Mouse (Mus musculus) gastrocnemius, adult 8-10 months (tissue): ENCODE data around the gene Krtap6-1. TPM values are rescaled to one million over a fixed set of nuclear protein-coding genes. Genes with fewer than 3 reads are reported as not detected.
"Not testable (repeated sequence)": the region's sequence is repeated elsewhere in the genome, so short reads cannot be mapped to it uniquely, and the experiment has no call there.

Experiments
- DNase-seq, 2 experiments: peaks; one replicate each; pipeline ENCODE4 v3.0.0; 2022; ENCODE audit warnings: low spot score in 2 of 2
- total RNA-seq, 4 experiments: library from RNA; stranded (reverse); gene quantifications; 2 replicates each; pipeline ENCODE4 v1.2.4; 2022

Gene Krtap6-1
- total RNA-seq: not detected

DNA sequence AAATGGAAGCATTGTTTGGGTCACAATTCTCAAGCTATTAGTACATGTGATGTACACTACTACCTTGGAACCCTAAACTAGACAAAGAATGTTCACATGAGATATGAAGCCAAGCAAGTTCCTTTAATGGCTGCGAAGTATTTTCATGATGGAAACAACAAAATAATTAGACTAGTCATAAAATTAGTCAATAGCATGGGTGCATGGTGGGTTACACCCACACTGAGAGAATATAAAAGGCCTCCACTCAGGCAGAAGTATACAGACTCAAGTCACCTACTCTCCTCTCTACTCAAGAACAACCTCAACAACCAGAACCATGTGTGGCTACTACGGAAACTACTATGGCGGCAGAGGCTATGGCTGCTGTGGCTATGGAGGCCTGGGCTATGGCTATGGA lies at the start of gene Krtap6-1:
Krtap6-1 (plus strand) TSS at position 301 of the 400 bp plus-strand sequence.
- not testable (repeated sequence) for DNase-seq

DNA sequence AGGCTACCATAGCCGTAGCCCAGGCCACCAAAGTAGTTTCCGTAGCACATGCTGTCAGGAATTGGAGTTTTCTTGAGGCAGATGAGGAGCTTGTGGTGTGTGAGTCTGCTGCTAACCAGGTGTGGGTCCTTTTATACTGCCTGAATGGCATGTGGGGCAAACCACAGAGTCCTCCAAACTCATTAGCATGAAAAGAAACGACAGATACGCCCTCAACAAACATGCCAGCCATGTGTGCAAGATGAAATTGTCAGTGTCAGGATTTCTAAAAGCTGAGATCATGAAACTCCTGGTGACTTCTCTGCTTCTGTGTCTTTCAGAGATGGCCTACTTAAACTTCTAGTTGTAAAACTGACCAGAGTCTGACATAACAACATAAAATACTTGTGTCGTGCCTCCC lies 20.8 kb upstream of the Krtap6-1 start, which contains the start of gene Krtap22-2:
Krtap22-2 (minus strand) TSS at position 101 of the 400 bp plus-strand sequence.
- DNase-seq: no peak

DNA sequence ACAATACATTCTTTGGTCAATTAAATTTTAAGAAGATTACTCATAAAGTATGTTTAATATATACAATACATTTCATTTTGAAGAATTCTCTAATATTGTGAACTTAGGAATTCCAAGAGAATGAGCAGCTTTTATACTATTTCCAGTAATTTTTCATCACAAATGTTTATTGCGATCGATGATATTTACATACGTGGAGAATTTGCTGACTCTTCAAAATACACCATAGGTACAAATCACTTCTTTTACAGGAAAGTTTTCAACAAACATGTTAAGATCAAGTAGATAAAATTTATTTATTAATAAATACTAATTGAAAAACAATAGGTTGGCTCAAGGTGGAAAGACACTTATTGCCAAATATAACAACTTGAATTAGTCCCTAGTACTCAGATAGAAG lies 17.5 kb upstream of the Krtap6-1 start:
- DNase-seq: no peak

DNA sequence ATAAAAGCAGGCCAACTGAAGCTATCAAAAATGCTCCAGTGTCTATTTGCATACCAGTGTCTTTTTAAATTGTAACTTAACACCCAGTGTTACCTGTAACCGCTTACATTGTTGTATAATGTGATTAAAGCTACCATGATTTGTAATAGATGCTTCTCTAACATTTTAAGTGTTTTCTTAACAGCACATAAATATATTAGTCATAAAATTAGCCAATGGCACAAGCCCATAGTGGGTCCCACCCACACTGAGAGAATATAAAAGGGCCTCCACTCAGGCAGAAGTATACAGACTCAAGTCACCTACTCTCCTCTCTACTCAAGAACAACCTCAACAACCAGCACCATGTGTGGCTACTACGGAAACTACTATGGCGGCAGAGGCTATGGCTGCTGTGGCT lies 16.5 kb upstream of the Krtap6-1 start, which contains the start of gene Gm10229:
Gm10229 (plus strand) TSS at position 301 of the 400 bp plus-strand sequence.
- not testable (repeated sequence) for DNase-seq

DNA sequence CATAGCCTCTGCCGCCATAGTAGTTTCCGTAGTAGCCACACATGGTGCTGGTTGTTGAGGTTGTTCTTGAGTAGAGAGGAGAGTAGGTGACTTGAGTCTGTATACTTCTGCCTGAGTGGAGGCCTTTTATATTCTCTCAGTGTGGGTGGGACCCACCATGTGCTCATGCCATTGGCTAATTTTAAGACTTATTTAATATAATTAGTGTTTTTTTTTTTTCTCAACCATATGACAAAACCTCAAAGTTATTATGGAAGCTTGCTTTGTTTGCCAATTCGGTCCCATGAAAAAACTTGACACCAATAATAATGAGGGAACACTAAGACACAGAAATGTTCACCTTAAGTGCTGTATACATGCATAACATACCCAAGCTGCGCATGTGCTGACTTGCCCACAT lies 9.9 kb downstream of the Krtap6-1 start, which contains the start of gene Gm10228:
Gm10228 (minus strand) TSS at position 101 of the 400 bp plus-strand sequence.
- not testable (repeated sequence) for DNase-seq

DNA sequence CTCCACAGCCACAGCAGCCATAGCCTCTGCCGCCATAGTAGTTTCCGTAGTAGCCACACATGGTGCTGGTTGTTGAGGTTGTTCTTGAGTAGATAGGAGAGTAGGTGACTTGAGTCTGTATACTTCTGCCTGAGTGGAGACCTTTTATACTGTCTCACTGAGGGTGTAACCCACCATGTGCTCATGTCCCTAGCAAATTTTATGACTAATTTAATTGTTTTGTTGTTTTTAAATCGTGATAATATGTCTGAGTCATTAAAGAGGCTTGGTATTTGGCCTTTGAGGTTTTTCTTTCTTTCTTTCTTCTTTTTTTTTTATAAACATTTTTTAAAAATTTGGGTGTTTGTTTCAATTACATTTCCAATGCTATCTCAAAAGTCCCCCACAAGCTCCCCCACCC lies 16.3 kb downstream of the Krtap6-1 start, which contains the start of gene Krtap6-5:
Krtap6-5 (minus strand) TSS at position 101 of the 400 bp plus-strand sequence.
- DNase-seq: no peak

DNA sequence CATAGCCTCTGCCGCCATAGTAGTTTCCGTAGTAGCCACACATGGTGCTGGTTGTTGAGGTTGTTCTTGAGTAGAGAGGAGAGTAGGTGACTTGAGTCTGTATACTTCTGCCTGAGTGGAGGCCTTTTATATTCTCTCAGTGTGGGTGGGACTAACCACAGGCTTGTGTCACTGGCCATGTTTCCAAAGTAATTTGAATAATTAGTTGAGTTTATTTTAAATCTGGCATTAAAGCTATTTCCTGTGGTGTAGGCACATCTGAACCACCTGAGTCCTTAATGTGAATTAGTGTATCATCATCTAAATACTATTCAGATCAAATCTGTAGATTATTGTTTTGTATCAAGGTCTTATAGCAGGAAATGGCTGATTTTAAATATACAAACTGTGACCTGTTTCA lies 32.4 kb downstream of the Krtap6-1 start, which contains the start of gene 1110025L11Rik:
1110025L11Rik (minus strand) TSS at position 101 of the 400 bp plus-strand sequence.
- not testable (repeated sequence) for DNase-seq

DNA sequence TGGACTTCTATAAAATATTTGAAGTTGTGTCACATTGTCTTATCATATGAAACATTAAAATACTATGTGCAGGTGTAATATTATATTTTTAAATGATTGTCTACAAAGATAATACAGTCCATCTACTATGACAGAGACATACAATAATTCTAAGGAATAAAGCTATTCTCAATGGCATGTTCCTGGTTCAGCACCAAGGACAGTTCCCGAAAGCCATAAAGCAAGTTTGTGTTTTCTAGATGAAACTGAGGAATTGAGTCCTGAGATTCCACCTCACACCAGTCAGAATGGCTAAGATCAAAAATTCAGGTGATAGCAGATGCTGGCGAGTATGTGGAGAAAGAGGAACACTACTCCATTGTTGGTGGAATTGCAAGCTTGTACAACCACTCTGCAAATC lies 39.5 kb downstream of the Krtap6-1 start:
- not testable (repeated sequence) for DNase-seq

Other genes with a start within 250 kb of the Krtap6-1 start
- gene Gm20741, start 219.5 kb upstream of the Krtap6-1 start, total RNA-seq: not detected
- not detected for gene Krtap15, start 211.5 kb upstream of the Krtap6-1 start, total RNA-seq
- not detected for gene Krtap14, start 205.6 kb upstream of the Krtap6-1 start, total RNA-seq
- gene Krtap19-1, start 162.3 kb upstream of the Krtap6-1 start, total RNA-seq: not detected
- gene Krtap19-2, start 157.4 kb upstream of the Krtap6-1 start, total RNA-seq: not detected
- gene Krtap19-3, start 153.7 kb upstream of the Krtap6-1 start, total RNA-seq: not detected
- not detected for gene Krtap19-4, start 146.6 kb upstream of the Krtap6-1 start, total RNA-seq
- gene Krtap19-5, start 135.2 kb upstream of the Krtap6-1 start, total RNA-seq: not detected
- gene Krtap19-9b, start 99.4 kb upstream of the Krtap6-1 start, total RNA-seq: not detected
- gene Krtap16-3, start 68.8 kb upstream of the Krtap6-1 start, total RNA-seq: not detected
- gene Krtap22-2, start 20.9 kb upstream of the Krtap6-1 start, total RNA-seq: not detected
- gene Gm10229, start 16.4 kb upstream of the Krtap6-1 start, total RNA-seq: not detected
- not detected for gene Gm10228, start 9.8 kb downstream of the Krtap6-1 start, total RNA-seq
- gene Krtap6-5, start 16.2 kb downstream of the Krtap6-1 start, total RNA-seq: not detected
- not detected for gene 1110025L11Rik, start 32.3 kb downstream of the Krtap6-1 start, total RNA-seq
- gene Krtap6-3, start 52.3 kb downstream of the Krtap6-1 start, total RNA-seq: not detected
- not detected for gene Gm6358, start 109.2 kb downstream of the Krtap6-1 start, total RNA-seq
- not detected for gene Gm10061, start 119.4 kb downstream of the Krtap6-1 start, total RNA-seq
- gene Gm9789, start 126.3 kb downstream of the Krtap6-1 start, total RNA-seq: not detected
- not detected for gene Gm7735, start 137.8 kb downstream of the Krtap6-1 start, total RNA-seq
- gene 1110057P08Rik, start 143.0 kb downstream of the Krtap6-1 start, total RNA-seq: not detected
- gene Krtap20-2, start 174.2 kb downstream of the Krtap6-1 start, total RNA-seq: not detected